Comparison of ENCODE assay signal across 13 mouse cellular contexts in genomic region chr11:106462309-106462708, GRCm38 (mm10). TPM values are rescaled to one million over a fixed set of nuclear protein-coding genes. Genes with fewer than 3 reads are reported as not detected.
DNase-seq lines count a peak whose midpoint lies in the region; ATAC-seq and TF ChIP-seq lines count a peak whose summit lies in the region.
"Had no signal": no experiment of that assay in that cellular context is flagged by ENCODE, and none has a peak within 500 bp of the region (broad histone marks: within the 10 kb centered on the region; RNA-seq: fewer than 3 reads in every experiment).

No protein-coding gene starts in this region.

- no peak for TF ChIP-seq EP300 in heart, postnatal 0 days (IDR thresholded peaks at IDR 0.05; ENCODE audit: low read depth)
- no peak for TF ChIP-seq EP300 in liver, postnatal 0 days (IDR thresholded peaks at IDR 0.05; ENCODE audit: low read depth)
- no peak for TF ChIP-seq EP300 in stomach, postnatal 0 days (optimal IDR thresholded peaks at IDR 0.05)

- no peak for DNase-seq in heart, postnatal 0 days (ENCODE audit: low spot score)
- no peak for DNase-seq in heart, postnatal 25 days (ENCODE audit: low spot score)
- no peak for DNase-seq in liver, postnatal 0 days
- DNase-seq in liver = no peak
- DNase-seq in stomach, postnatal 0 days (ENCODE audit: low spot score) = no peak
- DNase-seq in cerebellum, adult 11-12 months = no peak
- DNase-seq: adrenal gland, postnatal 10 days; cerebellum, adult 9-10 months; lung, adult 2 months had no signal

- ATAC-seq in heart, postnatal 0 days (ENCODE audit: insufficient read depth, low read depth) = no peak
- no peak for ATAC-seq in liver, postnatal 0 days
- ATAC-seq in intestine, embryonic 15.5 days = peak; percentile 93
- ATAC-seq in stomach, postnatal 0 days (ENCODE audit: low FRiP score, low TSS enrichment) = no peak

- no peak overlapping the region for H3K4me2 ChIP-seq in heart, postnatal 0 days (ENCODE audit: low read depth, low read length)
- no peak overlapping the region for H3K4me2 ChIP-seq in liver, postnatal 0 days (ENCODE audit: low read depth, low read length)
- peak overlapping the region; percentile 26 for H3K4me2 ChIP-seq in intestine, embryonic 15.5 days (replicated peaks)
- no peak overlapping the region for H3K4me2 ChIP-seq in stomach, postnatal 0 days (replicated peaks; ENCODE audit: low read depth)
- H3K4me2 ChIP-seq: forebrain, embryonic 12.5 days; hindbrain, embryonic 15.5 days; kidney, embryonic 15.5 days had no signal

- intact Hi-C loops in heart, postnatal 25 days (cut with DNase I) = no loop called here

- H3K4me1 ChIP-seq in heart, postnatal 0 days (ENCODE audit: control insufficient read depth, insufficient read depth) = peaks cover 17% of the 10 kb centered on the region
- H3K4me1 ChIP-seq in liver, postnatal 0 days (ENCODE audit: insufficient read depth) = peaks cover 20% of the 10 kb centered on the region
- H3K4me1 ChIP-seq in intestine, embryonic 15.5 days (replicated peaks) = no peaks in the 10 kb centered on the region
- H3K4me1 ChIP-seq in stomach, postnatal 0 days (replicated peaks; ENCODE audit: control insufficient read depth, insufficient read depth) = no peaks in the 10 kb centered on the region
- H3K4me1 ChIP-seq: forebrain, embryonic 12.5 days; kidney, embryonic 15.5 days had no signal

- peak overlapping the region; percentile 66 for H3K27ac ChIP-seq in heart, postnatal 0 days (ENCODE audit: low read depth)
- 0 out of 2 replicates have a peak overlapping the region, but pooled peaks have one; percentile 19 for H3K27ac ChIP-seq in liver, postnatal 0 days (ENCODE audit: low read depth)
- peak overlapping the region; percentile 66 for H3K27ac ChIP-seq in intestine, embryonic 15.5 days
- 0 out of 2 replicates have a peak overlapping the region, but pooled peaks have one; percentile 8 for H3K27ac ChIP-seq in stomach, postnatal 0 days (replicated peaks)
- H3K27ac ChIP-seq: forebrain, embryonic 12.5 days; hindbrain, embryonic 15.5 days; kidney, embryonic 15.5 days had no signal

- no peaks in the 10 kb centered on the region for H3K9me3 ChIP-seq in heart, postnatal 0 days (replicated peaks; ENCODE audit: control insufficient read depth, low read length)
- H3K9me3 ChIP-seq in liver, postnatal 0 days (ENCODE audit: low read length) = no peaks in the 10 kb centered on the region
- no peaks in the 10 kb centered on the region for H3K9me3 ChIP-seq in intestine, embryonic 15.5 days
- no peaks in the 10 kb centered on the region for H3K9me3 ChIP-seq in stomach, postnatal 0 days (ENCODE audit: control insufficient read depth, low read length)
- H3K9me3 ChIP-seq: forebrain, embryonic 12.5 days; hindbrain, embryonic 15.5 days; kidney, embryonic 15.5 days had no signal

- H3K9ac ChIP-seq in heart, postnatal 0 days (replicated peaks; ENCODE audit: low read depth, low read length) = no peak overlapping the region
- no peak overlapping the region for H3K9ac ChIP-seq in liver, postnatal 0 days (replicated peaks)
- no peak overlapping the region for H3K9ac ChIP-seq in intestine, embryonic 15.5 days
- H3K9ac ChIP-seq in stomach, postnatal 0 days (ENCODE audit: low read length) = no peak overlapping the region
- H3K9ac ChIP-seq: forebrain, embryonic 12.5 days; hindbrain, embryonic 15.5 days; kidney, embryonic 15.5 days had no signal

- whole genome bisulfite sequencing in heart, postnatal 0 days = 44% methylated on average over 3 of the region's 3 CpGs
- WGBS in liver, postnatal 0 days (ENCODE audit: insufficient replicate concordance) = 26% methylated on average over 3 of the region's 3 CpGs
- 45% methylated on average over 3 of the region's 3 CpGs for whole genome bisulfite sequencing in intestine, embryonic 15.5 days
- WGBS in stomach, postnatal 0 days = 56% methylated on average over 3 of the region's 3 CpGs

- H3K4me3 ChIP-seq in heart, postnatal 0 days (ENCODE audit: low read depth, low read length) = no peak overlapping the region
- no peak overlapping the region for H3K4me3 ChIP-seq in liver, postnatal 0 days (ENCODE audit: low read depth, low read length)
- no peak overlapping the region for H3K4me3 ChIP-seq in intestine, embryonic 15.5 days (replicated peaks)
- no peak overlapping the region for H3K4me3 ChIP-seq in stomach, postnatal 0 days (ENCODE audit: low read depth, low read length)
- H3K4me3 ChIP-seq: forebrain, embryonic 12.5 days; hindbrain, embryonic 15.5 days; kidney, embryonic 15.5 days had no signal

- no peaks in the 10 kb centered on the region for H3K27me3 ChIP-seq in heart, postnatal 0 days (ENCODE audit: control insufficient read depth, insufficient read depth, low read length)
- no peaks in the 10 kb centered on the region for H3K27me3 ChIP-seq in liver, postnatal 0 days (ENCODE audit: insufficient read depth, low read length)
- no peaks in the 10 kb centered on the region for H3K27me3 ChIP-seq in intestine, embryonic 15.5 days (replicated peaks)
- no peaks in the 10 kb centered on the region for H3K27me3 ChIP-seq in stomach, postnatal 0 days (ENCODE audit: control insufficient read depth, insufficient read depth, low read length)
- H3K27me3 ChIP-seq: forebrain, embryonic 12.5 days; hindbrain, embryonic 15.5 days; kidney, embryonic 15.5 days had no signal

- no peaks in the 10 kb centered on the region for H3K36me3 ChIP-seq in heart, postnatal 0 days (replicated peaks; ENCODE audit: control insufficient read depth, insufficient read depth, low read length)
- H3K36me3 ChIP-seq in liver, postnatal 0 days (replicated peaks; ENCODE audit: insufficient read depth, low read length) = no peaks in the 10 kb centered on the region
- no peaks in the 10 kb centered on the region for H3K36me3 ChIP-seq in intestine, embryonic 15.5 days
- no peaks in the 10 kb centered on the region for H3K36me3 ChIP-seq in stomach, postnatal 0 days (ENCODE audit: control insufficient read depth, insufficient read depth, low read length)
- H3K36me3 ChIP-seq: forebrain, embryonic 12.5 days; hindbrain, embryonic 15.5 days; kidney, embryonic 15.5 days had no signal

- TF ChIP-seq CTCF in heart, postnatal 0 days (IDR thresholded peaks at IDR 0.05; ENCODE audit: low read depth) = no peak
- no peak for TF ChIP-seq CTCF in liver, postnatal 0 days (IDR thresholded peaks at IDR 0.05; ENCODE audit: low read depth)
- no peak for TF ChIP-seq CTCF in stomach, postnatal 0 days (IDR thresholded peaks at IDR 0.05; ENCODE audit: low read depth)

RNA-seq across cellular contexts. Expression of gene Ern1, which starts 25.3 kb away (rescaled TPM):
- 5.0 and 8.1 TPM in 2 replicates for total RNA-seq in heart, postnatal 0 days (2014; rRNA removed; ENCODE audit: low replicate concordance)
- polyA plus RNA-seq in heart, postnatal 0 days (2015; fragmentation: Nextera tagmentation; extraction: Ambion mirVana) = 2.0 and 2.6 TPM in 2 replicates
- 10 to 100 TPM; 10.0 to 10.2 TPM for total RNA-seq in heart, postnatal 25 days (2021)
- polyA plus RNA-seq in liver, postnatal 0 days (2015; fragmentation: Nextera tagmentation; extraction: Ambion mirVana) = 1.9 and 2.9 TPM in 2 replicates
- 4.8 and 5.8 TPM in 2 replicates for polyA plus RNA-seq in intestine, embryonic 15.5 days (2015; fragmentation: Nextera tagmentation; extraction: Ambion mirVana)
- 3.0 and 3.7 TPM in 2 replicates for polyA plus RNA-seq in stomach, postnatal 0 days (2015; fragmentation: Nextera tagmentation; extraction: Ambion mirVana)

Comparison
In these comparisons a context has a peak if more than half of its experiments do, and no peak if none do; other contexts are left out.
1. H3K27ac ChIP-seq: peak in every context shown above with its lines; median percentile 66 in heart, postnatal 0 days; 66 in intestine, embryonic 15.5 days; 19 in liver, postnatal 0 days; 8 in stomach, postnatal 0 days.